Mouse (Mus musculus): ENCODE results near the gene Ccr10. TPM values are rescaled to one million over a fixed set of nuclear protein-coding genes. Genes with fewer than 3 reads are reported as not detected.
"Not testable (repeated sequence)": the region's sequence is repeated elsewhere in the genome, so short reads cannot be mapped to it uniquely, and the experiment has no call there.

The Ccr10 gene
- total RNA-seq, 2 experiments from 2014 or later = 0.18 to 0.28 TPM

- no peak for DNase-seq (ENCODE audit: low spot score in 2 of 2)
- intact Hi-C loops (cut with DNase I) = no loop called here
These were observed 12.9 kb downstream of the Ccr10 start for GRCm38 (mm10) chr11:101162301-101162700.

- no peak for DNase-seq (ENCODE audit: low spot score in 2 of 2)
- intact Hi-C loops (cut with DNase I) = no loop called here
These were observed 13.7 kb downstream of the Ccr10 start for GRCm38 (mm10) chr11:101161551-101161950.

DNA sequence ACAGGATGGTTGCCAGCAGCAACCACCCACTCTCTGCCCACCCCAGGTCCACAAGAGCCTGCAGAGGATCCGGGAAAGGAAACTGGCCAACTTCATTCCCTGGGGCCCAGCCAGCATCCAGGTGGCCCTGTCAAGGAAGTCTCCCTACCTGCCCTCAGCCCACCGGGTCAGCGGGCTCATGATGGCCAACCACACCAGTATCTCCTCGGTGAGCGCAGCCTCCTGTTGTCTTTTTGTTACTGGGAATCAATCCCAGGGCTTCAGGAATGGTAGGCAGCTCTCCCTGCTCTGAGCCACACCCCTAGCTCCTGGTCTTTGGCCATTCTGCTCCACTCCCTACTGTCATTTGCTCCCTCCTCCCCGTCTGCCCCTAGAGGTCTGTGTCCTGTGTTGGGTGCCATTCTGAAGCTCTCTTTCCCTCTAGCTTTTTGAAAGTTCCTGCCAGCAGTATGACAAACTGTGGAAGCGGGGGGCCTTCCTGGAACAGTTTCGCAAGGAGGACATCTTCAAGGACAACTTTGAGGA is 14.2 kb downstream of the Ccr10 start:
- DNase-seq (ENCODE audit: low spot score in 2 of 2); intact Hi-C loops (cut with DNase I): not testable (repeated sequence)

GRCm38 (mm10) chr11:101160151-101160550 is 15.1 kb downstream of the Ccr10 start:
- intact Hi-C loops (cut with DNase I); DNase-seq (ENCODE audit: low spot score in 2 of 2): not testable (repeated sequence)

DNA sequence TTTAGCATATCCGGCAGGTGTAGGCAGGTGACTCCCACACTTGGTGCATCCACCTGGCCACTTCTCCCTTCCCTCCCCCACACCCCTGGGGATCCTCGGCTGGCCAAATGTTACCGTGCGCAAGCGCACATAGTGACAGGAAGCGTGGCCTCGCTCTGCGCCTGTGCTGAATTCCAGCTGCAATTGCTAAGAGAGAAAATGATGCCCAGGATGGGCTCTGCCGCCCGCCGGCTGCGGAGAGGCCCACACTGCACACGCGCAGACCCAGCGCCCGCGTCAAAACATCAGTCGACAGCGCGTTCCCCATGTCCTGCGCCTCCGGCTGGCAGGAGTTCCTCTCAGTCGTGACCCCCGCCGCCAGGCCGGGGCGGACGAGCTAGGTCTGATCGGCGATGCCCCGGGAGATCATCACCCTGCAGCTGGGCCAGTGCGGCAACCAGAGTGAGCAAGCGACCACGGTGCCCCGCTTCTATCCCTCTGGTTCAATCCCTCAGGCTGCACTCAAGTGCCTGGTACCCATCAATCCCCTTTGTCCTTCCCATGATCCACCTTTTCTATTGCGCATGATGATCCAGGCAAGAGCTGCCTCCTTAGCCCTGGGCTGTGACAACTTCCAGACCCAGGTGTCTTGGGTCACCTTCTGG is 19.4 kb downstream of the Ccr10 start, which contains the start of gene Tubg2:
Gene Tubg2, plus strand, starts transcription at position 180 of the 644 bp plus-strand sequence.
- peak; percentile 84 to 92 for DNase-seq (ENCODE audit: low spot score in 2 of 2)
- intact Hi-C loops (cut with DNase I) = no loop called here

- DNase-seq (ENCODE audit: low spot score in 2 of 2) = no peak
- intact Hi-C loops (cut with DNase I) = no loop called here
These were observed 20.1 kb downstream of the Ccr10 start for GRCm38 (mm10) chr11:101155151-101155550.

GRCm38 (mm10) chr11:101154648-101155047 is 20.6 kb downstream of the Ccr10 start:
- DNase-seq (ENCODE audit: low spot score in 2 of 2) = no peak
- intact Hi-C loops (cut with DNase I) = no loop called here

- no peak for DNase-seq (ENCODE audit: low spot score in 2 of 2)
- intact Hi-C loops (cut with DNase I) = no loop called here
These were observed 22.4 kb downstream of the Ccr10 start for GRCm38 (mm10) chr11:101152825-101153224.

GRCm38 (mm10) chr11:101151063-101151462 is 24.2 kb downstream of the Ccr10 start:
- DNase-seq (ENCODE audit: low spot score in 2 of 2) = no peak
- intact Hi-C loops (cut with DNase I) = no loop called here

GRCm38 (mm10) chr11:101149178-101150105 is 25.8 kb downstream of the Ccr10 start:
- no peak for DNase-seq (ENCODE audit: low spot score in 2 of 2)
- intact Hi-C loops (cut with DNase I) = no loop called here

DNA sequence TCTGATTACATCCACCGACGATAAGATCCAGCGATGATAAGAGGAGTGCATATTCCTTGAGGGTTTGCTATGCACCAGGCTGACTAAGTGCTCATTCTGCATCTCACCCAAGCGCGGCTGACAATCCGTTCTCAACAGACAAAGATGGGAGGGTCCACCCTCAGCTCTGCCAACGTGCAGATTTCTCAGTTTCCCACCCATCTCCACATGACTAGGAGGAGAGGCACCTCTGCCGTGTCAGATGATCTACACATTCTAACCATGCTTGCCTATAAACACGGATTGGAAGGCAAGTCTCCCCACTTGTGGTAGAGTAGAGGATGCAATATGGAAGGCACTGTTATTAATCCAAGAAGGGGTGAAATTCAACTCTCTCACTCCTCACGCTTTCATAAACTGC is 26.5 kb downstream of the Ccr10 start:
- intact Hi-C loops (cut with DNase I) = no loop called here
- DNase-seq (ENCODE audit: low spot score in 2 of 2) = no peak

- intact Hi-C loops (cut with DNase I) = no loop called here
- DNase-seq (ENCODE audit: low spot score in 2 of 2) = peak in 1 of 2 experiments; percentile 40
These were observed 28.9 kb downstream of the Ccr10 start for GRCm38 (mm10) chr11:101146377-101146776.

DNA sequence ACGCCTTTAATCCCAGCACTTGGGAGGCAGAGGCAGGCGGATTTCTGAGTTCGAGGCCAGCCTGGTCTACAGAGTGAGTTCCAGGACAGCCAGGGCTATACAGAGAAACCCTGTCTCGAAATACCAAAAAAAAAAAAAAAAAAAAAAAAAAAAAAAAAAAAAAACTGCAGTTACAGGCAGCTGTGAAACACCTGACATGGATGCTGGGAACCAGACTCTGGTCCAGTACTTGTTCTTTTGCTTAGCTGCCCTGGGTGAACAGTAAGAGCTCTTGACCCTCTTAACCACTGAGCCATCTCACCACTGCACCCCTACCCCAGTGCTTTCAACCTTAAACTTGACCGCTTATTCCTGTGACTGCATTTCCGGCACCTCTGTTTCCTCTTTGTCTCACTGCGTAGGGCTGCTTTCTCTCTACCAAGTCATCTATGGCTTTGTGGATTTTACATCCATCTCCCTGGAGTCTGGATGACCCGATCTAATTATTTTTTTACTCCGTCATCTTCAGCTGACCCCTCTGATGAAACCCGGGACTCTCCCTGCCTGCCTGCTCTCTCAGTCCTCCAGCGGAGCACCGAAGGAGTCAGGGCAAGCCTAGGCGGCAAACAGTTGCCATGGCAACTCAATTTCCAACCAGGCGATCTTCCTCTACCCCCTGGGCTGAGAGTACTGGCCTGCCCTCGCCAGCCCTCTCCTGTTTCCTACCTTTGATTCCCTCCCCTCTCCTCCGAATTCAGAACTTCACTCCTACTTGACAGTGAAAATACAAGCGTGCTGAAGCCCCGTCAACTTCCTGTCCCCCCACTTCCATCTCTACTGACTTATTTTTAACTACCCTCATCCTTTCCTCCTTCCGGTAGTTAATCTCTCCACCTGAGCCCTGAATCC is 31.7 kb downstream of the Ccr10 start:
- intact Hi-C loops (cut with DNase I) = no loop called here
- peak; percentile 56 to 57 for DNase-seq (ENCODE audit: low spot score in 2 of 2)

DNA sequence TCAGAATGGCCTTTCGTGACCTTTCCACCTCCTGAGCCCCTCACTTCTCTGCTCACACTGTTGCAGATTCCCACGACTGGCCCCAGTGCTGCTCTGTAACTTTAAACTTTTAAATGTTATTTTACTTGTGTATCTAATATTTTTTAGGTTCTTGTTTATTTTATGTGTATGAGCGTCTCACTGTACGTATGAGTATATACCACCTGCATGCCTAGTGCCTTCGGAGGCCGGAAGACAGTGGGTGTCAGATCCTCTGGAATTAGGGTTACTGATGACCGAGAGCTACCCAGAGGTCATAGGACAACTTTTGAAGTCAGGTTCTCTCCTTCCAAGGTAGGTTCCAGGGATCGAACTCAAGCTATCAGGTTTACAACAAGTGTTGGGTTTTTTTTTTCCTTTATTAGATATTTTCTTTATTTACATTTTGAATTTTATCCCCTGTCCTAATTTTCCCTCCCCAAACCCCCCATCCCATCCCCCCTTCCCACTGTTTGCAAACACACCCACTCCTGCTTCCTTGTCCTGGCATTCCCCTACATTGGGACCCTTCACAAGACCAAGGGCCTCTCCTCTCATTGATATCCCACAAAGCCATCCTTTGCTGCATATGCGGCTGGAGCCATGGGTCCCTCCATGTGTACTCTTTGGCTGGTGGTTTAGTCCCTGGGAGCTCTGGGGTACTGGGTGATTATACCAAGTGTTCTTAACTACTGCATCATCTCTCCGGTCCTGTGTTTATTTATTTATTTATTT is 32.9 kb downstream of the Ccr10 start:
- intact Hi-C loops (cut with DNase I) = no loop called here
- DNase-seq (ENCODE audit: low spot score in 2 of 2) = no peak

DNA sequence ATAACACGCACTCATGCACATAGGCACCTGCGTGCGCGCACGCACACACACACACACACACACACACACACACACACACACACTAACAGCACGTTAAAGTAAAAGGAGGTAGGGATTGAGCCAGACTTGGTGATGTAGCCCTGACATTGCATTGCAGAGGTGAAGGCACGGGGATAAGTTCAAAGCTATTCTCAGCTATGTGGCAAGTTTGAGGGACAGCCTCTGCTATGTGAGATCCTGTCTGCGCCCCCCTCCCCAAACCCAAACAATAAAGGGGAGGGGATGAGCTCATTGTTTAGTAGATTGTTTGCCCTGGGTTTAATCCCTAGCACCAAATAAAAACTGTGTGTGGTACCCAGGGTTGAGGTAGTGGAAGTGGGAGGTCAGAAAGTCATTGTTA is 34.2 kb downstream of the Ccr10 start:
- intact Hi-C loops (cut with DNase I) = no loop called here
- no peak for DNase-seq (ENCODE audit: low spot score in 2 of 2)

DNA sequence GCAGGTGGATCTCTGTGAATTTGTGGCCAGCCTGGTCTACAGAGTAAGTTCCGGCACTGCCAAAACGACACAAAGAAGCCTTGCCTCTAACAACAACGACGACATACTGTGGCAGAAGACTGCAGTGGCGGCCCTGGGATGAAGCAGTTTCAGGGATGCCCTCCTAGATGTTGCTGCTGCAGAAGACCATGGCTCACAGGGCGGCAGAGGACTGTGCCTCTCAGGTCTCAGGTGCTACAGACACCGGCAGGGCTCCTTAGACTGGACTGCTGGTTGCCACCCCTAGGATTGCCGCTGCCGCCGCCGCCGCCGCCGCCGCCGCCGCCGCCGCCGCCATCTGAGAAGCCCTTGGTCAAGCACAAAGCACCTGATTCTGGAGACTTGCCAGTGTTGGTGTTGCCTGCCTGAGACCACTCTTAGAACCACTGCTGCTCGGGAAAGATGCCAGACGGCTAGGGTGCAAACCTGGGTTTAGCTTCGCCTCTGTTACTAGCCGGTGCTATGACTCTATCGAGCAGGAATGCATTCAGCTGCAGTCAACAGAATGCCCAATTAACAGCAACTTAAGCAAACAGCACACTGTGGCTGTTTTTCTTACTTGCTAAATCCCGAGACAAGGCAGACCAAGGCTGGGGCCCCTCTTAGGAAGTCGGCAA is 35.0 kb downstream of the Ccr10 start:
- DNase-seq (ENCODE audit: low spot score in 2 of 2) = no peak
- intact Hi-C loops (cut with DNase I) = no loop called here

DNA sequence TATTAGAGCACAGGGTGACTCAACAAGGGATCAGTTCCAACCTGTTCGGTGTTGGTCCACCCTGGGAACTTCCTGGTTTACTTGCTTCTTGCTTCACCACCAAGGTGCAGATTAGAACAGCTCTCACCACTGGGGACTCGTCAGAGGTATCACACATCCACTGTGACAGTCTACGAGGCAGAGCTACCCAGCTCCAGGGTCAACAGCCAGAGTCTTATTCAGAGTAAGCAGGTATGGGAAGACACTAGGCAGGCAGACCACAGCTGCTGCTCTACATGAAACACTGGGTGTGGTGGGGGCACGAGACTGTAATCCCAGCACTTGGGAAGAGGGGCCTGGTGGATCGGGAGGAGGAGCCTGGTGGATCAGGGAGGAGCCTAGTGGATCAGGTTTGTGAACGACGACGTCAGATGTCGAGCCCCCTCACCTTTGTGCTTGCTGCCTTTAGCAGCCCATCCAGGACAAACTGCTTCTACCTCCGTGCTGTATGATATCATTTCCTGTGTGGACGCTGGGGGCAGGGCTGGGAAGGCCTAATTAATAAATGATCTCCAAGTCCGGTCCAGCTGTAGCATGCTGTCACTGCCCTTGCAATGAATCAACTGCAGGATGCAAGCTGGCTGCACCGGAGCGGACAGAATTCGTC is 36.6 kb downstream of the Ccr10 start:
- intact Hi-C loops (cut with DNase I) = no loop called here
- DNase-seq (ENCODE audit: low spot score in 2 of 2) = no peak

GRCm38 (mm10) chr11:101137000-101137399 is 38.2 kb downstream of the Ccr10 start:
- intact Hi-C loops (cut with DNase I) = no loop called here

More at GRCm38 (mm10) chr11:101137000-101137399, 38.2 kb downstream of the Ccr10 start:
- no peak for DNase-seq (ENCODE audit: low spot score in 2 of 2)
